Mouse (Mus musculus): ENCODE measurements around the gene Scgb3a1. TPM values are rescaled to one million over a fixed set of nuclear protein-coding genes. Genes with fewer than 3 reads are reported as not detected.

Gene Scgb3a1
- polyA plus RNA-seq, 1 experiment from 2014 or later, result not detected

DNA sequence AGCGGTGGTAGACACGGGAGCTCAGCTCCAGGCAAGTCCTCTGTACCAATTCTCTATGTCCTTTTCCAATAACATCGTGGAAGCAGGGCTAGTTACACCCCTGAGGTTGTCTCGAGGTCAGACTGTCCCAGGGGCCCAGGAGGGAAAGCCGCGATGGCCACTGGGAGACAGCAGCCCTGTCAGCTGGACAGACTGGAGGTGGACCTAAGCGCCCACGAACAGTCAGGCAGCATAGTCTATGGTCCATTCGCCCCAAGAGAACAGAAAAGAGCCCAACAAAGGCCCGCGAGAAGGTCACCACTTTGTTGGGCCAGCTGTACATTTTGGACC lies 10.4 kb upstream of the Scgb3a1 start:
- no peaks in the 10 kb centered on the region for H3K27me3 ChIP-seq (replicated peaks; ENCODE audit: control insufficient read depth, insufficient read depth, low read length)
- peaks cover 30% of the 10 kb centered on the region for H3K4me1 ChIP-seq (replicated peaks; ENCODE audit: control insufficient read depth, insufficient read depth, low read length)
- no peaks in the 10 kb centered on the region for H3K9me3 ChIP-seq (ENCODE audit: control insufficient read depth, low read length)
- H3K27ac ChIP-seq (ENCODE audit: low read depth, low read length), result no peak overlapping the region
- WGBS, result 39% methylated on average over 11 of the region's 11 CpGs
- no peaks in the 10 kb centered on the region for H3K36me3 ChIP-seq (ENCODE audit: control insufficient read depth, insufficient read depth, low read length)
- H3K9ac ChIP-seq (ENCODE audit: low read depth, low read length), result 0 out of 2 replicates have a peak overlapping the region, but pooled peaks have one; percentile 35
- no peak for DNase-seq (ENCODE audit: low spot score)
- peak; percentile 19 for ATAC-seq (replicated peaks; ENCODE audit: low FRiP score)
- 0 out of 2 replicates have a peak overlapping the region, but pooled peaks have one; percentile 5 for H3K4me3 ChIP-seq (ENCODE audit: low read depth, low read length)
- H3K4me2 ChIP-seq, result peak overlapping the region; percentile 61

DNA sequence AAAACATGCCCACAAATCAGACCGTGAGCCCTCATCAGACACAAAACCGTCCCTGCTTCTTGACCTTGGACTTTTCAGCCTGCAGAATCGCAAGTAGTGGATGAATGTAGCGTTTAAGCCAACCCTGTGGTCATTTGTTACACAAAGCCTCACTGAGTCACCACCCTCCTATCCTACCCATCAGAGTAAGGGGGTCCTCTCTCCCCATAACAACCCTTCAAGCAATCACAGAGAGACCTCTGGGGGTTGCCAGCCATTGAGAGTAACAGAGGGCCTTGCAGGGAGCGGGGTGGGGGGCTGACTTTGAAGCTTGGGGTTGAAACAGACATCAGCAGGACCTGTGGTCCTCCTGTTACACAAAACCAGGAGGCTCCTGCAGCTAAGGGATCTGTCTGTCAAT lies 8.8 kb upstream of the Scgb3a1 start:
- H3K27ac ChIP-seq (ENCODE audit: low read depth, low read length), result no peak overlapping the region
- DNase-seq (ENCODE audit: low spot score) (no peak), ATAC-seq (replicated peaks; ENCODE audit: low FRiP score) (no peak)
- no peaks in the 10 kb centered on the region for H3K9me3 ChIP-seq (ENCODE audit: control insufficient read depth, low read length)
- H3K27me3 ChIP-seq (replicated peaks; ENCODE audit: control insufficient read depth, insufficient read depth, low read length), result no peaks in the 10 kb centered on the region
- 89% methylated on average over 5 of the region's 5 CpGs for WGBS
- no peak overlapping the region for H3K4me2 ChIP-seq
- H3K4me3 ChIP-seq (ENCODE audit: low read depth, low read length), result no peak overlapping the region
- no peak overlapping the region for H3K9ac ChIP-seq (ENCODE audit: low read depth, low read length)
- H3K36me3 ChIP-seq (ENCODE audit: control insufficient read depth, insufficient read depth, low read length), result no peaks in the 10 kb centered on the region
- peaks cover 32% of the 10 kb centered on the region for H3K4me1 ChIP-seq (replicated peaks; ENCODE audit: control insufficient read depth, insufficient read depth, low read length)

GRCm38 (mm10) chr11:49655501-49655900 lies 7.9 kb upstream of the Scgb3a1 start:
- peaks cover 28% of the 10 kb centered on the region for H3K4me1 ChIP-seq (replicated peaks; ENCODE audit: control insufficient read depth, insufficient read depth, low read length)
- no peak for ATAC-seq (replicated peaks; ENCODE audit: low FRiP score)
- H3K4me2 ChIP-seq, result no peak overlapping the region
- H3K9ac ChIP-seq (ENCODE audit: low read depth, low read length), result no peak overlapping the region
- H3K27me3 ChIP-seq (replicated peaks; ENCODE audit: control insufficient read depth, insufficient read depth, low read length), result no peaks in the 10 kb centered on the region
- no peaks in the 10 kb centered on the region for H3K36me3 ChIP-seq (ENCODE audit: control insufficient read depth, insufficient read depth, low read length)
- H3K27ac ChIP-seq (ENCODE audit: low read depth, low read length), result no peak overlapping the region
- no peak for DNase-seq (ENCODE audit: low spot score)
- H3K4me3 ChIP-seq (ENCODE audit: low read depth, low read length), result no peak overlapping the region
- H3K9me3 ChIP-seq (ENCODE audit: control insufficient read depth, low read length), result no peaks in the 10 kb centered on the region

DNA sequence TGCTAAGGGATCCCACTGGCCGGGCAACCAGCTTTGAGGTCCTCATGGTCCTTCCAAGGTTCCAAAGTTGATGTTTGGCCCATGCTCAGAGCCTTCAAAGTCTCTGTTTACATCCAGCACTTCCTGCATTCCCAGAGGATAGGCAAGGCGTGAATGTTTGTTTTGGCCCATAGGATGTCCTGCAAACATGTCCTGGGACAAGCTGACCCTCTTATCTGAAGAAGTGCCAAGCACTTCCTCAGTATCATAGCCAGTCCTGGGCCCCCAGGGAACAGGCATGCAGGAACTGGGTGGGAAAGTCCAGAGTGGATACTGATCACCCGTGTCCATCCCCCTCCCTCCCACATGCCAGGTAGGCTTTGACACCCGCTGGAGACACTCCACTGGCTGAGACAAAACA lies 5.3 kb upstream of the Scgb3a1 start:
- Histone ChIP-seq H3K27me3 (replicated peaks; ENCODE audit: control insufficient read depth, insufficient read depth, low read length) (no peaks in the 10 kb centered on the region), H3K4me2 (no peak overlapping the region), H3K4me1 (replicated peaks; ENCODE audit: control insufficient read depth, insufficient read depth, low read length) (peaks cover 5% of the 10 kb centered on the region), H3K9me3 (ENCODE audit: control insufficient read depth, low read length) (no peaks in the 10 kb centered on the region), H3K36me3 (ENCODE audit: control insufficient read depth, insufficient read depth, low read length) (no peaks in the 10 kb centered on the region), H3K9ac (ENCODE audit: low read depth, low read length) (no peak overlapping the region), H3K27ac (ENCODE audit: low read depth, low read length) (no peak overlapping the region), H3K4me3 (ENCODE audit: low read depth, low read length) (no peak overlapping the region)
- no peak for ATAC-seq (replicated peaks; ENCODE audit: low FRiP score)
- no peak for DNase-seq (ENCODE audit: low spot score)
- 66% methylated on average over 4 of the region's 4 CpGs for WGBS

DNA sequence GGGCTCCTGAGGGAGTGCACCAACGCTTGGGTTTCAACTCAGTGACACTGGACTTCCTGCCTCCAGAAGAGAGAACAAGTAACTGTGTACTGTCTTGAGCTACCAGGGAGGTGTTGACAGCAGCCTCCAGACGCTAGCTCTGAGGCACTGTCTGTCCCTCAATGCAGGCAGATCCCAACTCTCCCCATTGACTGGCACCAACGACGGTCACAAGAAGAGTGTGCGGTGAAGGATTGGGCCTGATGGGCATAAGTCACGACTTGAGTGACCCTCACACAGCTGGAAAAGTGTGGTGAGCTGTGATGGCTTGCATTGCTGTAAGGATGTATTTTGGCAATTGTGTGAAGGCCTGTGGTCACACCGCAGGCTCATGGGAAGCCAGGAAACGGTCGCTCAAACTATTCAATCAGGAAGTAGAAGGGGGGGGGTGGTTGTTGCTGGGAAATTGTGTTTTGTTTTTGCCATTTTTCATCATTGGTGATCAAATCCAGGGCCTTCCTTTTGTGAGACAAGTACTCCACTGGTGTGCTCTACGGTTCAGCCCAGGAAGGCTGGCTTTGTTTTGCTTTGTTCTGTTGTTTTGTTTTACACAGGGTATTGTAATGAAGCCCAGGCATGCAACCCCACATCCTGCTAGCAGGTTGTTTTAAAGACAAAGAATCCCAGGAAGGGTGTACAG lies 4.5 kb upstream of the Scgb3a1 start:
- no peaks in the 10 kb centered on the region for H3K27me3 ChIP-seq (replicated peaks; ENCODE audit: control insufficient read depth, insufficient read depth, low read length)
- no peak overlapping the region for H3K9ac ChIP-seq (ENCODE audit: low read depth, low read length)
- H3K9me3 ChIP-seq (ENCODE audit: control insufficient read depth, low read length), result no peaks in the 10 kb centered on the region
- no peak overlapping the region for H3K4me2 ChIP-seq
- 0 out of 2 replicates have a peak, but pooled peaks have one; percentile 19 for ATAC-seq (replicated peaks; ENCODE audit: low FRiP score)
- DNase-seq (ENCODE audit: low spot score), result no peak
- H3K27ac ChIP-seq (ENCODE audit: low read depth, low read length), result peak overlapping the region; percentile 14; the same call in 1 of the 2 replicates
- 46% methylated on average over 10 of the region's 10 CpGs for WGBS
- H3K36me3 ChIP-seq (ENCODE audit: control insufficient read depth, insufficient read depth, low read length), result no peaks in the 10 kb centered on the region
- H3K4me3 ChIP-seq (ENCODE audit: low read depth, low read length), result no peak overlapping the region
- 0 out of 2 replicates have a peak, but pooled peaks cover 2% of the 10 kb centered on the region for H3K4me1 ChIP-seq (replicated peaks; ENCODE audit: control insufficient read depth, insufficient read depth, low read length)

- Histone ChIP-seq H3K4me1 (replicated peaks; ENCODE audit: control insufficient read depth, insufficient read depth, low read length) (0 out of 2 replicates have a peak, but pooled peaks cover 2% of the 10 kb centered on the region), H3K27me3 (replicated peaks; ENCODE audit: control insufficient read depth, insufficient read depth, low read length) (no peaks in the 10 kb centered on the region), H3K9me3 (ENCODE audit: control insufficient read depth, low read length) (no peaks in the 10 kb centered on the region), H3K4me3 (ENCODE audit: low read depth, low read length) (no peak overlapping the region), H3K9ac (ENCODE audit: low read depth, low read length) (no peak overlapping the region), H3K36me3 (ENCODE audit: control insufficient read depth, insufficient read depth, low read length) (no peaks in the 10 kb centered on the region), H3K4me2 (no peak overlapping the region), H3K27ac (ENCODE audit: low read depth, low read length) (peak overlapping the region; percentile 14; the same call in 1 of the 2 replicates)
- 74% methylated on average over 7 of the region's 7 CpGs for WGBS
- DNase-seq (ENCODE audit: low spot score) (no peak), ATAC-seq (replicated peaks; ENCODE audit: low FRiP score) (no peak)
Observed at GRCm38 (mm10) chr11:49659470-49659799, 4.0 kb upstream of the Scgb3a1 start.

DNA sequence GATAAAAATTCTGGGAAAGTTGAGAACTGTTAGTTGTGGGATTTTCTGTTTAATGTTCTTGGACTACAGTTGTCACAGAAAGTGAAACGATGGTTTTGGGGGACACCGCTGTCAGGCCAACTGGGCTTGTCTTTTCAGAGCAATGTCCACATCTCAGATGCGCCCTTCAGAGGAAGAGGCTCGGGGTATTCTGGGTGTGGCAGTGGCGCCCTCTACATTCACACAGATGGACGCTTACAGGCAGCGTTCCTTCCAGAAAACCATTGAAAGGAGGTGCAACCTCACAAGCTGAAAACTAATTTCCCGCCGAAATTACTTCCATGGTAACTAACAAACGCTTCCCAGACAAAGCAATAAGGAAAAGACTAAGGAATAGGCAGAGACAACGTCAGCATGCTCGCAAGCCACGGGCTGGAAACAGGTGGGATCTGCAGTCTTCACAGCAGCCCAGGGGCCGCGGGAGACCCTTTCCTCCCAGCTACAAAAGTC lies 1.1 kb upstream of the Scgb3a1 start:
- DNase-seq (ENCODE audit: low spot score) (no peak), ATAC-seq (replicated peaks; ENCODE audit: low FRiP score) (no peak)
- WGBS, result 47% methylated on average over 15 of the region's 15 CpGs
- Histone ChIP-seq H3K4me1 (replicated peaks; ENCODE audit: control insufficient read depth, insufficient read depth, low read length) (0 out of 2 replicates have a peak, but pooled peaks cover 10% of the 10 kb centered on the region), H3K36me3 (ENCODE audit: control insufficient read depth, insufficient read depth, low read length) (no peaks in the 10 kb centered on the region), H3K27ac (ENCODE audit: low read depth, low read length) (no peak overlapping the region), H3K27me3 (replicated peaks; ENCODE audit: control insufficient read depth, insufficient read depth, low read length) (no peaks in the 10 kb centered on the region), H3K9ac (ENCODE audit: low read depth, low read length) (no peak overlapping the region), H3K9me3 (ENCODE audit: control insufficient read depth, low read length) (no peaks in the 10 kb centered on the region), H3K4me2 (no peak overlapping the region), H3K4me3 (ENCODE audit: low read depth, low read length) (no peak overlapping the region)

- DNase-seq (ENCODE audit: low spot score) (no peak), ATAC-seq (replicated peaks; ENCODE audit: low FRiP score) (no peak)
- Histone ChIP-seq H3K4me1 (replicated peaks; ENCODE audit: control insufficient read depth, insufficient read depth, low read length) (0 out of 2 replicates have a peak, but pooled peaks cover 8% of the 10 kb centered on the region), H3K36me3 (ENCODE audit: control insufficient read depth, insufficient read depth, low read length) (no peaks in the 10 kb centered on the region; the same call in 1 of the 2 replicates), H3K9me3 (ENCODE audit: control insufficient read depth, low read length) (no peaks in the 10 kb centered on the region), H3K9ac (ENCODE audit: low read depth, low read length) (no peak overlapping the region), H3K27ac (ENCODE audit: low read depth, low read length) (no peak overlapping the region), H3K27me3 (replicated peaks; ENCODE audit: control insufficient read depth, insufficient read depth, low read length) (no peaks in the 10 kb centered on the region), H3K4me2 (no peak overlapping the region), H3K4me3 (ENCODE audit: low read depth, low read length) (no peak overlapping the region)
- WGBS, result 72% methylated on average over 12 of the region's 12 CpGs
Observed at GRCm38 (mm10) chr11:49664262-49665140, 1.1 kb downstream of the Scgb3a1 start.
